Mouse (Mus musculus): Measurements from ENCODE around the gene Ugt2a3. TPM values are rescaled to one million over a fixed set of nuclear protein-coding genes. Genes with fewer than 3 reads are reported as not detected.
"Not testable (repeated sequence)": the region's sequence is repeated elsewhere in the genome, so short reads cannot be mapped to it uniquely, and the experiment has no call there.

Ugt2a3 gene
- not detected in 2 replicates for polyA plus RNA-seq (2012; ENCODE audit: insufficient read depth, insufficient read length, missing spikeins)

DNA sequence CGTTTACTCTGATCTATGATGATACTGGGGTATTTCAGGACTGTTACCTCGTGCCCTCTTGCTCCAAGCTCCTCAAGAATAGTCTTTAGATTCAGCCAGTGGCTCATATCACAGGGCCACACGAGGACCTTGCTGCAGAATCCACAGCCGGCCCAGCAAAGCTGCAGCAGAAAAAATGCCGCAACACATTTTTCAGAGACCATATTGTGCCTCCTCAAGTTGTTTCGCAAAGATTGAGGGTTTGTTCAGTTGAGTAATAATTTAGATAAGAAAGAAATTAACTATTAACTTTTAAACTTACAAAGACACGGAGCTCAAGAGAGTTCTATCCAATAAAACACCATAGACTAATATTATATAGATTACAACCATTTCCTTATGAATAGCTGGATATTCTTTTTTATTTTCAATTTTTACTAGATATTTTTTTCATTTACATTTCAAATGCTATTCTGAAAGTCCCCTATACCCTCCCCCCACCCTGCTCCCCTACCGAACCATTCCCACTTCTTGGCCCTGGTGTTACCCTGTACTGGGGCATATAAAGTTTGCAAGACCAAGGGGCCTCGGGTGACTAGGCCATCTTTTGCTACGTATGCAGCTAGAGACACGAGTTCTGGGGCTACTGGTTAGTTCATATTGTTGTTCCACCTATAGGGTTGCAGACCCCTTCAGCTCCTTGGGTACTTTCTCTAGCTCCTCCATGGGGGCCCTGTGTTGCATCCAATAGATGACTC lies at the start of gene Ugt2a3:
TSS of gene Ugt2a3 (minus strand) at position 235 of the 737 bp plus-strand sequence.
- Histone ChIP-seq H3K27ac (ENCODE audit: insufficient read depth, low read depth, low read length) (no peak within 1 kb of the TSS), H3K4me1 (ENCODE audit: control insufficient read depth, insufficient read depth, low read length) (no peaks in the 10 kb centered on the region)
- TF ChIP-seq POLR2A (IDR thresholded peaks at IDR 0.05; ENCODE audit: borderline replicate concordance, low read depth, low read length) (no peak), CTCF (IDR thresholded peaks at IDR 0.05; ENCODE audit: low read depth, low read length) (no peak)

DNA sequence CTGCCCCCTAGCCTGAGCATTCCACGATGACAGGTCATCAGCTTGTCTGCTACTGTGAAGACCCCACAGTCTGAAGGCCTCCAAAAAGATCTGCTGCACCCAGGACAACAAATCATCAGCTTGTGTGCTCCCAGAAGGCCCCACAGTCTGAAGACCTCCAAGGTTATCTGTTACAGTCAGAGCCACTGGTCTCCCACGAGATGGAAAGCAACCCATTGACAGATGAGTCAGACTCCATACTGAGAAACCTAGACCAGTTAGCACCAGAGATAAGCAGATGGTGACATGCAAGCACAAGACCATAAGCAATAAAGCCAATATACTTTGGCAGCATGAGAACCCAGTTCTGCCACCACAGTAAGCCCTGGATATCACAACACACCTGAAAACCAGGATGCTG lies 43.2 kb upstream of the Ugt2a3 start:
- Histone ChIP-seq H3K27ac (ENCODE audit: insufficient read depth, low read depth, low read length) (no peak overlapping the region), H3K4me3 (ENCODE audit: insufficient read depth, low read length) (no peak overlapping the region), H3K4me1 (ENCODE audit: control insufficient read depth, insufficient read depth, low read length) (no peaks in the 10 kb centered on the region)
- TF ChIP-seq POLR2A (IDR thresholded peaks at IDR 0.05; ENCODE audit: borderline replicate concordance, low read depth, low read length), result no peak
- no peak for TF ChIP-seq CTCF (IDR thresholded peaks at IDR 0.05; ENCODE audit: low read depth, low read length)

More for the DNA sequence above, at the start of gene Ugt2a3:
- H3K4me3 ChIP-seq (ENCODE audit: insufficient read depth, low read length), result no peak within 1 kb of the TSS

DNA sequence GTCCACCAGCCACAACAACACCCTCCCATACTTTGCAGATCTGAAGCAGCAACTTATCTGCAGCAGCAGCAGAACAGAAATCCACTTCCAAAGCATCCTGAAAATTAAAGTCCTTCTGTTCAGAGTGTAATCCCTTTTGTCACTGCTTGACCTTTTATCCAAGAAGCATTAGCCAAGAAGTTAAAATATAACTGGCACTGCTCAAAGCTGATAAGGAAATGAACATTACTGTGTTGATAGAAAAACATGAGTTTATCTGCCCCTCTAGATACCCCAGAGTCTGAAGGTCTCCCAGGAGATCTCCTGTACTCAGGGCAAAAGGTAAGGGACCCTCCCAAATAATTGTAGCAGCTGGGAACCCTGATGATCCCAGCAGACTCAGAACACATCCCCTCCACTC lies 42.8 kb upstream of the Ugt2a3 start:
- H3K27ac ChIP-seq (ENCODE audit: insufficient read depth, low read depth, low read length), result no peak overlapping the region
- no peak for TF ChIP-seq POLR2A (IDR thresholded peaks at IDR 0.05; ENCODE audit: borderline replicate concordance, low read depth, low read length)
- TF ChIP-seq CTCF (IDR thresholded peaks at IDR 0.05; ENCODE audit: low read depth, low read length), result no peak

DNA sequence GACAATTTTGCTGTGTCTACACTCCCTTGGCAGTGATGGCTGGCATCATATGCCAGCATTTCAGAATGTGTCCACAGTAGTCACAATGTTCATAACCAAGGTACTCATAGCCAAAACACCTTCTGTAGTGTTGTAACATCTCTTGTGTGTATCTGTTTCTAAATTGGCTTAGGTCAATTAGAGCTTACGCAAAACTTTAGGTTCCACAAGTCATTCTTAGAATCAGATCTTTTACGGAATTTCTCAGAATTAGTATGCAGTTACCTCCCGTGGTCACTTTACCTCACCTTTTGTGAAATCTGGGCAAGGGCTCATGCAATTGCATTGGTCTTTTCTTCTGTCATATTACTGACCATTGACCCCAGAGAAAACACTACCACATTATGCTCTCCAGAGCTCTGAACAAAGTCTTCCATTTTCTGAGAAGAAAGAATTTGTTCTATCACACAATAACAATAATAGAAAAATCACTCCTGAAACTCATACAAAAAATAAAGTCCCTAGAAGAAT lies 38.9 kb upstream of the Ugt2a3 start:
- no peak for TF ChIP-seq CTCF (IDR thresholded peaks at IDR 0.05; ENCODE audit: low read depth, low read length)
- TF ChIP-seq POLR2A (IDR thresholded peaks at IDR 0.05; ENCODE audit: borderline replicate concordance, low read depth, low read length), result no peak
- no peak overlapping the region for H3K4me3 ChIP-seq (ENCODE audit: insufficient read depth, low read length)
- no peak overlapping the region for H3K27ac ChIP-seq (ENCODE audit: insufficient read depth, low read depth, low read length)
- H3K4me1 ChIP-seq (ENCODE audit: control insufficient read depth, insufficient read depth, low read length), result no peaks in the 10 kb centered on the region

More for the DNA sequence above, 42.8 kb upstream of the Ugt2a3 start:
- Histone ChIP-seq H3K4me3 (ENCODE audit: insufficient read depth, low read length) (no peak overlapping the region), H3K4me1 (ENCODE audit: control insufficient read depth, insufficient read depth, low read length) (no peaks in the 10 kb centered on the region)

DNA sequence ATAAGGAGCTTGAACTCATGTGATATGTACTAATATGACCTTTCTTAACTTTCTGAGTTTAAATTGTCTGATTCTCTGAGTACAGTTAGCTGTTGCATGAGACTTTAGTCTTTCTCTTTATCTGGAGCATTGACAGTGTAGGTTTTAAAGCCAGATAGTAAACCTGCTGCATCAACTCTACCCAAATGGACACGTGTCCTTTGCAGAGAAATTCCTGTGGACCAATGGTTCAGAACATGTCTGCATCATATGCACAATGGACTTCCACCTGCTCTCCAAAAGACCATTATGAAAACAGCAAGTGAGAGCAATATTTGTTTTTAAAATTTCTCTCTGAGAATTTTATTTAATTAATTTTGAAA lies 36.5 kb upstream of the Ugt2a3 start:
- TF ChIP-seq CTCF (IDR thresholded peaks at IDR 0.05; ENCODE audit: low read depth, low read length), result no peak
- no peak for TF ChIP-seq POLR2A (IDR thresholded peaks at IDR 0.05; ENCODE audit: borderline replicate concordance, low read depth, low read length)
- no peak overlapping the region for H3K27ac ChIP-seq (ENCODE audit: insufficient read depth, low read depth, low read length)
- no peaks in the 10 kb centered on the region for H3K4me1 ChIP-seq (ENCODE audit: control insufficient read depth, insufficient read depth, low read length)
- H3K4me3 ChIP-seq (ENCODE audit: insufficient read depth, low read length), result no peak overlapping the region

DNA sequence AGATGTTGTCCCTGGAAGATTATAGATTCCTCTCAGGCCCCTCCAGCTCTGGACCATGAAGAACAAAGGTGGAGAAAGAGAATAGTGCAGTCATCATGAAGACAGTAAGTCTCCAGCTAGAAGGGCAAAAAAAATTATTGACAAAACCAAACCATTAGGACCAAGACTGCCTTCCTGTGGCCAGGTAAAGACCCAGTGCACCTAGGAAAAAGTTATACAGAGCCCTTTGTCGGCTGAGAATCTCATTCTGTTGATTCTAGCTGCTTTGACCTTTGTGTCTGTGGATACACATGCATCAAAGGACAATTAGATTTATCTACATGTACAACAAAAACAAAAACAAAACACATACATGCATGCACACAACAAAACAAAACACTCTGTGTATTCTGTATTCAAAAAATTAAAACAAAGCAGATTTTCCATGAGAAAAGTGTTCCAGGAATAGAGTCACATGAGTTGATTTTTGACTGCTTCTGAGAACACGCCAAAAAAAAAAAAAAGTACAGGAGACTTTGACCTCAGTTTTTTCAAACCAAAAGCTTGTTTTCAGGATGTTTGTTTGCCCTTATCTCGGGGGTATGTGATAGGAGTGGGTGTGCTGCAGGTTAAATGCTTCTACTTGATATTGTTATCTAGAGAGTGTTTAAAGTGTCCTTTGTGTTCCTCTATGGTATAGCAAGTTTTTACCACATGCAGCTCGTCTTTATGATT lies 36.0 kb upstream of the Ugt2a3 start:
- not testable (repeated sequence) for H3K4me1 ChIP-seq (ENCODE audit: control insufficient read depth, insufficient read depth, low read length); H3K4me3 ChIP-seq (ENCODE audit: insufficient read depth, low read length); H3K27ac ChIP-seq (ENCODE audit: insufficient read depth, low read depth, low read length)

DNA sequence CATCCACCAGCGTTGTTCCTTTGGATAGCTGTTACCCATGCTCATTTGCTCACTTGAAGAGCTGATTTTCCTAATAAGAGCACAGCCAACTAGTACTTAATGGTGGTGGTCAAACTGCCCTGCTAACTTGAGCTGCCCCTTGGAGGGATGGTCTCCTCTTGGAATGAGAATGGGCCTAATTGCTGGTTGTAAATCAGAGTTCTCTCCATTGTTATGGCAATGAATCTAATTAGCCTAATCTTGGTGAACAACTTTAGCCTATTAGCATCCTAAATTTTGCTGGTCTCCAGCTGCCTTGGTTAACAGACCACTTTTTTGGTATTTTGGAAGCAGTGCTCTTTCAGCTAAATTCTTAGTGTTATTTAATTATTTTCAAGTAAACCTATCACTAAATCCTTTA lies 13.4 kb upstream of the Ugt2a3 start:
- Histone ChIP-seq H3K4me1 (ENCODE audit: control insufficient read depth, insufficient read depth, low read length) (no peaks in the 10 kb centered on the region), H3K27ac (ENCODE audit: insufficient read depth, low read depth, low read length) (no peak overlapping the region), H3K4me3 (ENCODE audit: insufficient read depth, low read length) (no peak overlapping the region)
- TF ChIP-seq POLR2A (IDR thresholded peaks at IDR 0.05; ENCODE audit: borderline replicate concordance, low read depth, low read length) (no peak), CTCF (IDR thresholded peaks at IDR 0.05; ENCODE audit: low read depth, low read length) (no peak)

DNA sequence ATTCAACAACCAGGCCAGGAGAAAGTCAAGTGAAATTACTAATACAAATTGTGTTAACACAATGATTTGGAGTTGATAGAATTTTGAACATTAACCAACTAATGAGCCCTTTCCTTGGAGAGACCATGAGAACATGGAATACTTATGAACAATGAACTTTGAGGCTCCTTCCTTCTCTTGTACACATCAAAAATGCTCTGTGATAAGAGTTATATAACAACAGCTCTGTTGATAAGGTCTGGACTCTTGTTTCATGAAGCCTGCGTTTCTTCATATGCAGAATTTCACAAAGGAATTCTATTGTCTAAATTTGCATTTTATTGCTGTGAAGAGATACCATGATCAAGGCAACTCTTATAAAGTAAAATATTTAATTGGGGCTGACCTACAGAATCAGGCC lies 12.2 kb upstream of the Ugt2a3 start:
- not testable (repeated sequence) for H3K27ac ChIP-seq (ENCODE audit: insufficient read depth, low read depth, low read length); H3K4me1 ChIP-seq (ENCODE audit: control insufficient read depth, insufficient read depth, low read length); H3K4me3 ChIP-seq (ENCODE audit: insufficient read depth, low read length)

DNA sequence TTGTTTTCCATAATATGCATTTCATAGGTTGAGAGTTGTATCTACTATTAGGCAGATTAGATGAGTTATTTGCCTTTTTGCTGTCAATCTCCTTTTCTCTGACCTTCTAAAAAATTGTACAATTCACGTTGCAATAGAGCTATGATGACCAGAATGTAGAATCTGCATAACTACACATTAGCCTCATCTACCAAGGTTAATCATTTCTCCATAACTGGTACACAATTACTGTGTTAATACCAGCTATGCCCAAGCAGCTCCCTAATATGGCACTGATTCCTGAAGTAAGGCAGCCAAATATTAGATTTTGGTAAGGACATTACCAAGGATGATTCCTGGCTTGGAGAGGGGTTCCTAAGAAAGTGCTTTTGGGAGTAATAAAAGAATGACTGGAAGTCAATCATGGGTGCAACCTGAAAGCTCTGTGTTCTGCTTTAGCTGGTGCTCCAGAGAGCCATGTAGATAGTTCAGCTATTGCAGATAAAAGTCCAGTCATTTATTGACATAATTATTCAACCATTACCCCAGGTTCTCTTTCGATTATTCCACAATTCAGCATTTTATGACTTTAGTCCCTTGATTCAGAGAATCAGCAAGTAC lies 10.6 kb upstream of the Ugt2a3 start:
- not testable (repeated sequence) for H3K27ac ChIP-seq (ENCODE audit: insufficient read depth, low read depth, low read length); H3K4me3 ChIP-seq (ENCODE audit: insufficient read depth, low read length); H3K4me1 ChIP-seq (ENCODE audit: control insufficient read depth, insufficient read depth, low read length)

DNA sequence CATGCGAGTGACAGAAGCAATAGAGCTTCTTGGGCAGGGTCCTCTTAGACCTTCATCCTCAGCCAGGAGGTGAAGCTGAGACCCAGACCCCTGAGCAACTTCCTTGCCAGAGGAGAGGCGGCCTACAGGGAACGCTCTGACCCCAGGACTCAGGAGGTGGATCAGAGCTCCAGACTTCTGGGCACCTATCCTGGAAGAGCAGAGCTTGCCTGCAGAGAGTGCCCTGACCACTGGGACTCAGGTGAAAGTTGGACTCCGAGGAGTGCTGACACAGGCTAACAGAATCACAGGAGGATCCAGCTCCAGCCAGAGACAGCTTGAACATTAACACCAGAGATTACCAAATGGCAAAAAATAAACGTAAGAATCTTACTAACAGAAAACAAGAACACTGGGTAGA lies 3.5 kb upstream of the Ugt2a3 start:
- TF ChIP-seq POLR2A (IDR thresholded peaks at IDR 0.05; ENCODE audit: borderline replicate concordance, low read depth, low read length) (no peak), CTCF (IDR thresholded peaks at IDR 0.05; ENCODE audit: low read depth, low read length) (no peak)
- no peak overlapping the region for H3K27ac ChIP-seq (ENCODE audit: insufficient read depth, low read depth, low read length)
- H3K4me3 ChIP-seq (ENCODE audit: insufficient read depth, low read length), result no peak overlapping the region
- no peaks in the 10 kb centered on the region for H3K4me1 ChIP-seq (ENCODE audit: control insufficient read depth, insufficient read depth, low read length)

Data from bone marrow macrophage, adult 2 months (primary cell).